Mouse (Mus musculus) heart, postnatal 36 days (tissue): Measurements from ENCODE around the gene Ltbp3. TPM values are rescaled to one million over a fixed set of nuclear protein-coding genes. Genes with fewer than 3 reads are reported as not detected.

Experiments used
- DNase-seq, 2 experiments: peaks; one replicate each; pipeline ENCODE4 v3.0.0; 2021 to 2022
- intact Hi-C: fragments of 180-260 bp; cut with DNase I; formaldehyde crosslinking; loops from one replicate; pipeline ENCODE4 v1.15.1; 2025
- total RNA-seq, 2 experiments: library from RNA; stranded (reverse); gene quantifications; 2 replicates each; pipeline ENCODE4 v1.2.3; 2021

Gene Ltbp3
- total RNA-seq, 2 experiments from 2014 or later = 36.5 to 42.2 TPM

GRCm38 (mm10) chr19:5722848-5723425 is 17.8 kb upstream of the Ltbp3 start:
- DNase-seq = no peak
- intact Hi-C loops = no loop called here

GRCm38 (mm10) chr19:5723934-5724548 is 16.7 kb upstream of the Ltbp3 start:
- intact Hi-C loops = loop anchor here (1.0 to 2.0 kb wide), 2 partner anchors 10 to 31 kb away; no protein-coding TSS in a partner anchor
- DNase-seq = no peak

GRCm38 (mm10) chr19:5724549-5724941 is 16.2 kb upstream of the Ltbp3 start:
- intact Hi-C loops = loop anchor here (1.0 to 2.0 kb wide), 2 partner anchors 10 to 32 kb away; no protein-coding TSS in a partner anchor
- peak; percentile 79 to 86 for DNase-seq

GRCm38 (mm10) chr19:5725029-5725707 is 15.5 kb upstream of the Ltbp3 start:
- intact Hi-C loops = loop anchor here (2.0 to 5.0 kb wide), 2 partner anchors 32 to 88 kb away; partner anchors contain the start of gene Rela
- DNase-seq = peak; percentile 74 to 83

- DNase-seq = peak; percentile 81 to 85
- intact Hi-C loops = loop anchor here (2.0 to 5.0 kb wide), 2 partner anchors 33 to 89 kb away; partner anchors contain the start of gene Rela
These were observed 14.8 kb upstream of the Ltbp3 start, which contains the start of gene Ehbp1l1 for GRCm38 (mm10) chr19:5725767-5726515. Ehbp1l1 (minus strand) TSS chr19:5726317.

- no peak for DNase-seq
- intact Hi-C loops = loop anchor here (1.0 to 5.0 kb wide), 3 partner anchors 16 to 90 kb away; partner anchors contain the start of gene Rela
These were observed 13.6 kb upstream of the Ltbp3 start for GRCm38 (mm10) chr19:5726961-5727578.

GRCm38 (mm10) chr19:5727701-5728100 is 13.0 kb upstream of the Ltbp3 start:
- peak; percentile 93 to 96 for DNase-seq
- intact Hi-C loops = loop anchor here (1.0 to 5.0 kb wide), 3 partner anchors 16 to 90 kb away; partner anchors contain the start of gene Rela

GRCm38 (mm10) chr19:5728631-5729443 is 11.9 kb upstream of the Ltbp3 start:
- intact Hi-C loops = loop anchor here (5.0 kb wide), 1 partner anchor 92 kb away; the partner anchor contains the start of gene Rela
- DNase-seq = peak; percentile 60 to 64

- intact Hi-C loops = loop anchor here (5.0 kb wide), 1 partner anchor 92 kb away; the partner anchor contains the start of gene Rela
- DNase-seq = peak; percentile 91 to 92
These were observed 11.3 kb upstream of the Ltbp3 start, which contains the start of gene Fam89b for GRCm38 (mm10) chr19:5729444-5729815. Fam89b (minus strand) TSS chr19:5729653.

GRCm38 (mm10) chr19:5730314-5731186 is 10.2 kb upstream of the Ltbp3 start:
- intact Hi-C loops = loop anchor here (2.0 kb wide), 1 partner anchor 40 kb away; the partner anchor contains the start of gene Scyl1
- peak in 1 of 2 experiments; percentile 24 for DNase-seq

GRCm38 (mm10) chr19:5731264-5731978 is 9.3 kb upstream of the Ltbp3 start:
- intact Hi-C loops = loop anchor here (2.0 kb wide), 1 partner anchor 39 kb away; the partner anchor contains the start of gene Scyl1
- DNase-seq = peak; percentile 89 to 90

- DNase-seq = no peak
- intact Hi-C loops = no loop called here
These were observed 6.4 kb upstream of the Ltbp3 start for GRCm38 (mm10) chr19:5734325-5734724.

GRCm38 (mm10) chr19:5739446-5739845 is 1.3 kb upstream of the Ltbp3 start:
- intact Hi-C loops = no loop called here
- DNase-seq = no peak

- peak; percentile 81 to 86 for DNase-seq
- intact Hi-C loops = no loop called here
These were observed 1.0 kb downstream of the Ltbp3 start for GRCm38 (mm10) chr19:5741641-5742240.

- intact Hi-C loops = no loop called here
- no peak for DNase-seq
These were observed 1.5 kb downstream of the Ltbp3 start for GRCm38 (mm10) chr19:5742241-5742641.

GRCm38 (mm10) chr19:5743576-5743975 is 2.9 kb downstream of the Ltbp3 start:
- no peak for DNase-seq

More at GRCm38 (mm10) chr19:5743576-5743975, 2.9 kb downstream of the Ltbp3 start:
- intact Hi-C loops = no loop called here
